Mouse (Mus musculus) cerebellum, adult 8-10 months (tissue): ENCODE data around the gene Disp2.

ENCODE experiments used
- DNase-seq: peaks from one replicate; pipeline ENCODE4 v3.0.0; 2022

Gene Disp2

GRCm38 (mm10) chr2:118790221-118790550 lies 10.7 kb downstream of the Disp2 start:
- no peak for DNase-seq

GRCm38 (mm10) chr2:118790551-118791525 lies 11.3 kb downstream of the Disp2 start:
- DNase-seq: peak; percentile 84

GRCm38 (mm10) chr2:118791591-118792258 lies 12.2 kb downstream of the Disp2 start:
- DNase-seq: no peak

GRCm38 (mm10) chr2:118792259-118792613 lies 12.7 kb downstream of the Disp2 start:
- no peak for DNase-seq

- DNase-seq: no peak
These were observed 14.1 kb downstream of the Disp2 start for GRCm38 (mm10) chr2:118793636-118794035.

- DNase-seq: no peak
These were observed 23.1 kb downstream of the Disp2 start for GRCm38 (mm10) chr2:118802542-118803118.

- DNase-seq: no peak
These were observed 25.0 kb downstream of the Disp2 start for GRCm38 (mm10) chr2:118804474-118804873.

- DNase-seq: no peak
These were observed 25.6 kb downstream of the Disp2 start for GRCm38 (mm10) chr2:118805137-118805536.

- no peak for DNase-seq
These were observed 26.2 kb downstream of the Disp2 start for GRCm38 (mm10) chr2:118805756-118806155.

GRCm38 (mm10) chr2:118806860-118807259 lies 27.3 kb downstream of the Disp2 start:
- DNase-seq: no peak

GRCm38 (mm10) chr2:118810861-118811260 lies 31.3 kb downstream of the Disp2 start:
- no peak for DNase-seq

- no peak for DNase-seq
These were observed 33.2 kb downstream of the Disp2 start for GRCm38 (mm10) chr2:118812724-118813123.

- peak; percentile 81 for DNase-seq
These were observed 34.7 kb downstream of the Disp2 start, which contains the start of gene Knstrn for GRCm38 (mm10) chr2:118813981-118814836. Knstrn (plus strand) TSS chr2:118814003.

GRCm38 (mm10) chr2:118822800-118823199 lies 43.3 kb downstream of the Disp2 start:
- DNase-seq: no peak

- no peak for DNase-seq
These were observed 44.9 kb downstream of the Disp2 start for GRCm38 (mm10) chr2:118824396-118824795.

GRCm38 (mm10) chr2:118829096-118829495 lies 49.6 kb downstream of the Disp2 start:
- DNase-seq: no peak

- no peak for DNase-seq
These were observed 54.5 kb downstream of the Disp2 start for GRCm38 (mm10) chr2:118834061-118834460.

GRCm38 (mm10) chr2:118835115-118835514 lies 55.6 kb downstream of the Disp2 start:
- DNase-seq: no peak

GRCm38 (mm10) chr2:118838330-118838729 lies 58.8 kb downstream of the Disp2 start:
- no peak for DNase-seq

GRCm38 (mm10) chr2:118841186-118841585 lies 61.7 kb downstream of the Disp2 start:
- no peak for DNase-seq

- no peak for DNase-seq
These were observed 62.3 kb downstream of the Disp2 start for GRCm38 (mm10) chr2:118841774-118842173.

- no peak for DNase-seq
These were observed 64.9 kb downstream of the Disp2 start for GRCm38 (mm10) chr2:118844427-118844826.

GRCm38 (mm10) chr2:118846246-118846645 lies 66.7 kb downstream of the Disp2 start:
- DNase-seq: no peak
